Mouse (Mus musculus): ENCODE data around the gene Olfr149. TPM values are rescaled to one million over a fixed set of nuclear protein-coding genes. Genes with fewer than 3 reads are reported as not detected.

The Olfr149 gene
- polyA plus RNA-seq, 1 experiment from 2014 or later, result not detected

DNA sequence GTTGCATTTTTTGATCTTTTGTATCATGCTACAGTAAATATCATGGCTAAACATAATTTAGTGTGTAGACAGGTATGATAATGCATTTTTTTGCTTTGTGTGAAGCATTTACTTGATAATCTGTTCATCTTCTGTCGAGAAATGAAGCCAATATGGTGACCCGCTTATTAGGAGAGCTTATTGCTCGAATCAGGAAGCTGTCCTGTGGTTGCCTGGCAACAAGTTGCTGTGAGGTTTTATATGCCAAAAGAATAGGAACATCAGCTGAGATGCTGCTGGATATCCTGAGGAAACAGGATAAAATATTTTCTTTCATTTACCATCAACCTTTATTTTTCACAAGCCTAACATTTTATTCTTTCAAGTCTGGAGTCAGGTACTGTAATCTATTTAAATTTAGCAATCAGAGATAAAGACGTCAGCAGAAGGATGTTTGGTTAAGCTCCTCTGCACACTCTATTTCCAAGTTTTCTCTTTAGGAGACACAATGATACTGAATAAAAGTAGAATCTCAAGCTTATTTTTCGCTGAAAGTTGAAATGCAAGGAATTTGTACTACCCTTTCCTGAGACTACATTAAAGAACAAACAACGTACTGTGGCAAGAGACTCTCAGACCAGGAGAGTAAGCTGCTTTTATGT, 52.0 kb downstream of the Olfr149 start:
- WGBS, result 72% methylated on average over 6 of the region's 6 CpGs
- ATAC-seq (ENCODE audit: low FRiP score), result no peak
- H3K4me2 ChIP-seq (replicated peaks), result no peak overlapping the region

More for the DNA sequence above, 52.0 kb downstream of the Olfr149 start:
- Histone ChIP-seq H3K4me1 (no peaks in the 10 kb centered on the region), H3K36me3 (no peaks in the 10 kb centered on the region), H3K27ac (no peak overlapping the region), H3K9me3 (replicated peaks) (no peaks in the 10 kb centered on the region), H3K27me3 (no peaks in the 10 kb centered on the region), H3K4me3 (no peak overlapping the region), H3K9ac (no peak overlapping the region)

Other genes with a start within 250 kb of the Olfr149 start
- not detected in 2 replicates for gene Olfr955, start 235.2 kb downstream of the Olfr149 start, polyA plus RNA-seq (2016; fragmentation: Nextera tagmentation; extraction: Ambion mirVana)
- not detected in 2 replicates for gene Olfr44, start 213.1 kb downstream of the Olfr149 start, polyA plus RNA-seq (2016; fragmentation: Nextera tagmentation; extraction: Ambion mirVana)
- not detected in 2 replicates for gene Olfr957, start 191.3 kb downstream of the Olfr149 start, polyA plus RNA-seq (2016; fragmentation: Nextera tagmentation; extraction: Ambion mirVana)
- not detected in 2 replicates for gene Olfr958, start 153.1 kb downstream of the Olfr149 start, polyA plus RNA-seq (2016; fragmentation: Nextera tagmentation; extraction: Ambion mirVana)
- not detected in 2 replicates for gene Olfr959, start 131.5 kb downstream of the Olfr149 start, polyA plus RNA-seq (2016; fragmentation: Nextera tagmentation; extraction: Ambion mirVana)
- gene AW551984, start 102.7 kb downstream of the Olfr149 start, polyA plus RNA-seq (2016; fragmentation: Nextera tagmentation; extraction: Ambion mirVana), result 30.6 and 34.7 TPM in 2 replicates
- not detected in 2 replicates for gene Olfr148, start 96.5 kb downstream of the Olfr149 start, polyA plus RNA-seq (2016; fragmentation: Nextera tagmentation; extraction: Ambion mirVana)
- not detected in 2 replicates for gene Olfr960, start 85.7 kb downstream of the Olfr149 start, polyA plus RNA-seq (2016; fragmentation: Nextera tagmentation; extraction: Ambion mirVana)
- not detected in 2 replicates for gene Olfr961, start 62.0 kb downstream of the Olfr149 start, polyA plus RNA-seq (2016; fragmentation: Nextera tagmentation; extraction: Ambion mirVana)
- gene Olfr963, start 39.9 kb downstream of the Olfr149 start, polyA plus RNA-seq (2016; fragmentation: Nextera tagmentation; extraction: Ambion mirVana), result not detected in 2 replicates
- gene Olfr965, start 4.2 kb upstream of the Olfr149 start, polyA plus RNA-seq (2016; fragmentation: Nextera tagmentation; extraction: Ambion mirVana), result not detected in 2 replicates
- not detected in 2 replicates for gene Olfr150, start 23.9 kb upstream of the Olfr149 start, polyA plus RNA-seq (2016; fragmentation: Nextera tagmentation; extraction: Ambion mirVana)
- not detected in 2 replicates for gene Olfr967, start 39.1 kb upstream of the Olfr149 start, polyA plus RNA-seq (2016; fragmentation: Nextera tagmentation; extraction: Ambion mirVana)
- gene Olfr968, start 76.1 kb upstream of the Olfr149 start, polyA plus RNA-seq (2016; fragmentation: Nextera tagmentation; extraction: Ambion mirVana), result not detected in 2 replicates
- not detected in 2 replicates for gene Olfr969, start 83.8 kb upstream of the Olfr149 start, polyA plus RNA-seq (2016; fragmentation: Nextera tagmentation; extraction: Ambion mirVana)
- gene Olfr970, start 101.7 kb upstream of the Olfr149 start, polyA plus RNA-seq (2016; fragmentation: Nextera tagmentation; extraction: Ambion mirVana), result not detected in 2 replicates
- not detected in 2 replicates for gene Olfr971, start 129.8 kb upstream of the Olfr149 start, polyA plus RNA-seq (2016; fragmentation: Nextera tagmentation; extraction: Ambion mirVana)
- gene Olfr972, start 159.3 kb upstream of the Olfr149 start, polyA plus RNA-seq (2016; fragmentation: Nextera tagmentation; extraction: Ambion mirVana), result not detected in 2 replicates
- gene Olfr229, start 200.2 kb upstream of the Olfr149 start, polyA plus RNA-seq (2016; fragmentation: Nextera tagmentation; extraction: Ambion mirVana), result not detected in 2 replicates
- not detected in 2 replicates for gene Olfr974, start 230.4 kb upstream of the Olfr149 start, polyA plus RNA-seq (2016; fragmentation: Nextera tagmentation; extraction: Ambion mirVana)
- not detected in 2 replicates for gene Olfr975, start 244.9 kb upstream of the Olfr149 start, polyA plus RNA-seq (2016; fragmentation: Nextera tagmentation; extraction: Ambion mirVana)